Mouse (Mus musculus) liver, adult (tissue): ENCODE results near the gene Daam1.

Experiments
- GATA4 ChIP-seq: IDR thresholded peaks from 2 replicates; pipeline ENCODE4 v1.6.1; 2014; ENCODE audit warnings: mild to moderate bottlenecking, low read length; ENCODE audit not compliant: insufficient replicate concordance

The Daam1 gene

DNA sequence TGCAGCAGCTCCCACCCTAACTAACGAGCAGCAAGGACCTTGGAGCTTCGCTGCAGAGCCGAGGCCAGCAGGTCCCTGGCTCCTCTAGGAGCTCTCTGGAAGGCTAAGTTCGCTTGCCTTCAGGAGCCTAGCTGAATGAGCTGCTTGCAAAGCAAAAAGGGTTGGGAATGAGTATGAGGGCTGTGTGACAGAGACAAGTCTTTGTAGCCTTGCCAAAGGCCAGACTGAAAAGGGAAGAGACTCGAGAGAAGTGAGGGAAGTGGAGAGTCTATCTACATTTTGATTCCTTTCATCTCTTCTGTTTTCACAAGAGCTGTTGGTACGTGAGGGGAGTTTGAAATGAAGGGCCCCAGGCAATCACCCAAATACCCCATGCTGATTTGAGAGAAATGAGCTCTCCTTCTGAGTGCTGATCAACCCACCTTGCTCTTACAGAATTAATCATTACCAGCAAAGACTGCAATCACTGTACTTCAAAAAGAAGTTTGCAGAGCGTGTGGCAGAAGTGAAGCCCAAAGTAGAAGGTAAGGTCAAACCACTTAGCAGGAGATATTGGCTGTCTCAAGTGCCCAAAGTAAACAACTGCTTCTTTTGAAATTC is 145.6 kb downstream of the Daam1 start:
- no peak for TF ChIP-seq GATA4

DNA sequence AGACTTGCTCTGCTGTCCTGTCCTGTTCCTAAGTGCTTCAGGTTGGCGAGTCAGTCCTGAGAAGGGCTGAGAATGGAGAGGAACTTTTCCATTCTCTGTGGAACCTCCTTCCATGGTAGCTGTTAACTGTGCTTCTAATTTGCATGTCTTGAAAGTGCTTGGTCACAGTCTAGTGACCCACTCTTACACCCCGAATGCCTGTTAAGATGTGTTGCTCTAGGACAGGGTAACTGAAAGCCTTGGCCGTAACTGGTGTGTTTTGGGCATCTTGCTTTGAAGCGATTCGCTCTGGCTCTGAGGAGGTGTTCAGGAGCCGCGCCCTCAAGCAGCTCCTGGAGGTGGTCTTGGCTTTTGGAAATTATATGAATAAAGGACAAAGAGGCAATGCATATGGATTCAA is 146.5 kb downstream of the Daam1 start:
- no peak for TF ChIP-seq GATA4

DNA sequence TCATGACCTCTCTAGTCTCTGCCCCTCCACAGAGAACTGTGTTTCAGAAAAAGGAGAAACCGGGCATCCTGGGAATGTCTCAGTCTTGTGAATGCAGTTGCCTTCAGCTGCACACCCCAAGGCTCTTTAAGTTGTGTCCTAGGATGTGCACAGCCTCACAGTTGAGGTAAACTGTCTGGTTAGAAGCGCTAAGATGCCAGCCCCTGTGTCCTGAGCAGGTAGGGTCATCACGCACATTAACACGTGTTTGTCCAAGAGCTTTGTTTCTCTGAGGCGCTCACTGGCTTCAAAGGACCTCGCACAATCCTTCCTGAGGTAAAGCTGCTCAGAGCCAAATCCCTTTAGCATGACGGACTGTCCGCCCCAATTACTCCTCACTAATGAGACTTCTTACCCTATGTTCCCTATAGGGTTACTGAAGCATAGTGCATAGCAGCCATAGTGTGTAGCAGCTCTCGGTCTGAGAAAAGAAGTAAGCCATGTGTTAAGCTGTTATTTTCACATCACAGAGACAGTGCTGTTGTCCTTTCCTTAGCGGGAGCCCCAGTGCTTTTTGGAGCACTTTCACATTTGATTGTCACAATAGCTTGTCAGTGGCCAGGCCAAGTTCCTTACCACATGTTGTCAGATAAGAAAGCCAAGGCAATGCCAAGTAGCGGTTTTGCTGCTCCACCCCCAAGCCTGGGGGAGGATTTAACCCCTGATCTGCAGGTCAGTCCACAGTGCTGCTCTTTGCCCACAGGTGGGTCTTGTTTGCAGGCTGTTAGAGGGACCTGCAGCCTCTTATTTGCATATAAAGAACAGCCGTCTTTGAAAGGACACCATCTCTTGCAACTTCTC is 147.9 kb downstream of the Daam1 start:
- no peak; the same call in 1 of the 2 replicates for TF ChIP-seq GATA4

DNA sequence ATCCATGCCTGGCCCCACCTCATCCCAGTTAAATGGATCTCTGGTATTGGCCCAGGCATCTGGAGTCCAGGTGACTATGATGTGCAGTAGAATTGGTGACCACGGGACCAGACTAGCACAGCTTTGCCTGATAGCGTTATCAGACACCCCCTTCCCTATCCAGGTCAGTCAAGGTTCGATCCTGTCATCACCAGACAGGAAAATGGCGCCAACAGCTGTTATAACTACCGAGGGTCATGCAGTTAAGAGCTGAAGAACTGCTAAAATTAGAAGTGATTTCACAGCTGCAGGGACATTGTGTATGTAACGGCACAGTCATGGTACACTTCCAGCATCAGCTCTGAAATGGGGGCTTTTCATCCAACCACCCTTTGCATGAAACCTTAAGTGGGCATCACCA is 149.3 kb downstream of the Daam1 start:
- TF ChIP-seq GATA4 = no peak

DNA sequence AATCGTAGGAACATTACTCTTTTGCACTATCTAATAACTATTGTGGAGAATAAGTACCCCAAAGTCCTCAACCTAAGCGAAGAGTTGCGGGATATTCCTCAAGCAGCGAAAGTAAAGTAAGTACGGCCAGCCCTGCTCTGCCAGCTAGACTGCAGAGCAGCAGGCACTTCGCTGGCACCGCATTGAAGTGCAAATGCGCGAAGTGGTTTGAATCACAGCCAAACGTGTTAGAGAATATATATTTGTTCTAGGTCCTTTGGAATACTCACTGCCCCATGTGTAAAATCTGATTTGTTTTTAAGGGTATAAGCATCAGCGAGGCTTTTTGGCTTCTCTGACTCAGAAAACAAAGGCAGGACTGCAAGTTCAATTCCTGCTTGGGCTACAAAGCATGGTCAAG is 149.9 kb downstream of the Daam1 start:
- no peak for TF ChIP-seq GATA4

DNA sequence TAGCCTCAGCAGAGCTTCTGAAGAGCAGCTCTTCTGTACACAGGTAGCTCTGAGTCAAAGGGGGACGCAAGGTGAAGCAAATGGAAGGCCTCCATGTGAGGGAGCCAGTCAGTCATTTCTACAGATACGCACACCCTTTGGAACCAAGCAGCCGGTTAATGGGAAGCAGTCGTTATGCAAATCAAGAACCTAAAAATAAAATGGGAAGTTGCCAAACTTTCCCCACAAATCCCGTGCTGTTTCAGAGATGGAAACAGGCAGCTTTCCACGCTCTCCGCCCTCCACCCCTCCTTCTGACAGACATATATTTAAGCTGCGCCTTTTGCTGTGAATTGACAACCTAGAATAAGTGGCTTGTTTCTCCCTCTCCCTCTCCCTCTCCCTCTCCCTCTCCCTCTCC is 150.4 kb downstream of the Daam1 start:
- no peak for TF ChIP-seq GATA4

DNA sequence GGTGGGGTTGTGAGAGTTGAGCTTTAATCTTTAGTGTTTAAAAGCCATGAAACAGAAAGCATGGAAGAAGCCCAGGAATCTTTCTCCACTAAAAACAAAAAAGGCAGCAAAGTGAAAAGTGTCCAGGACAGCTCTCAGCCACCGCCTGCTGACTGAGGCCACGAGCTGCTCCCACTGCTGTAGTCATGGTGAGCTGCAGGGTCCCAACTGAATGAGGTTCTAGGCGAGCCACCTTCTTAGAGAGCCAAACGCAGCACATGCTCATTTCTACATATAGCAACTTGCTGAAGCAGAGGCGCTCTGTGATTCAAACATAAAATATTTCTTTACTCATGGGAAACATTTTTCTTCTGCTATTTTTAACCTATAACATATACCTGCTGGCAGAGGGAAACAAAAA is 150.9 kb downstream of the Daam1 start:
- TF ChIP-seq GATA4 = no peak

DNA sequence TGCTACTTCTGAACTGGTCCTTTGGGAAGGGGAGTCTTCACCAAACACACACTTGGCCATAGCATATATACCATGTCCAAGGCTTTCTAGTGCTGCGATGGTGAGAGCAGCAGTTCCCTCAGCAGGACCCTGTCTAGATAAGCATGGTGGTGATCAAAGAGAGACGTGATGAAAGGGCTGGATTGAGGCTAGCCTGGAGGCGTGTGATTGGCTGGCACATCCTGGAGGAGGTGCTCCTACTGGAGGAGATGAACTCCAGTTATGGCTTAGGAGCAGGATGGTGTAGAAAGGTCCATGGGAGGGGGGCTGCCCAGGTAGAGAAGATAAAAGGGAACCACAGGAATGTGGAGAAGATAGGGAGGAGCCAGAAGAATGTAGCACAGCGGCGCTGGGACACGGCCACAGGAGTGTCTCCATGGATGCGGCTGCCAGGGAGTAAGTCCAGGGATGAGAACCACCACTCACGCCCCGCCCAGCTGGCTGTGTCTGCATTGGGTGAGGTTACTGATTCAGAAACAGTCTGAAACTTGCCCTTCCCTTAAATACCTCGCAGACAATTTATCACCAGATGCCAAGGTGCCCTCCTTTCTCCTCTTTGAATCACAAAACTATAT is 152.3 kb downstream of the Daam1 start:
- TF ChIP-seq GATA4 = no peak

DNA sequence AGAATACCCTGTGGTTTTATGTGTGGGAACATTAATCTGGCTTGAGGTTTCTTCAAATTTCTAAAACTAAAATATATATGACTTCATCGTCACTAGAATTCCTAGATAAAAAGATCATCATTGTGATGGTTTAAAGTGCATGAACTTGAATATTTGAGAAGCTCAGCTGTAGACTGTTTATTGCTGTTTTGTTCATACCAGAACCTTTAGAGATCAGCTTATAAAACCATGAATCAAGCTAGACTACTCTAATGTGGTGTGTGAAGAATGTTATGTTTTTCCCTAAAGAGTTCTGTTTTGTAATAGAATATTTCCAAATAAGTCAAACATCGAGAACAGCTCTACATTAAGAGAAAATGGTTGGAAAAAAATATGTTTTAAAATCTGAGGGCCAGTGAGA is 156.3 kb downstream of the Daam1 start:
- no peak for TF ChIP-seq GATA4

DNA sequence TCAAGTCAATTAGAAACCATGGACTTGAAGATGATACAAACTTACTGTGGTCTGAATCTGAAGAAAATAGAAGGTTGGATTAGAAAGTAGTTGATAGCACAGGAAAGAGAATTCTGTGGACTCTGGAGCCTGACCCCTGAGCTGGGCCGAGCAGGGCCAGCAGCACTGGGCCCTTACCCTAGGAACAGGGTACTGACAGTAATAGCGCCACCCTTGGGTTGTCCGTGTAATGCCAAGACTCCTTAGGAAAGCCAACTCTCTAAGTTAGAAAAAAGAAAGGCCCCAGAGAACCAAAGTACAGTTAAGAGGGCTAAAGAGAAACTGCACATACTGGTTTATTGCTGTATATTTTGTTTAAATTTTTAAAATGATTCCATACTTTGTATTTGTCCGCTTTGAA is 157.0 kb downstream of the Daam1 start:
- no peak for TF ChIP-seq GATA4

DNA sequence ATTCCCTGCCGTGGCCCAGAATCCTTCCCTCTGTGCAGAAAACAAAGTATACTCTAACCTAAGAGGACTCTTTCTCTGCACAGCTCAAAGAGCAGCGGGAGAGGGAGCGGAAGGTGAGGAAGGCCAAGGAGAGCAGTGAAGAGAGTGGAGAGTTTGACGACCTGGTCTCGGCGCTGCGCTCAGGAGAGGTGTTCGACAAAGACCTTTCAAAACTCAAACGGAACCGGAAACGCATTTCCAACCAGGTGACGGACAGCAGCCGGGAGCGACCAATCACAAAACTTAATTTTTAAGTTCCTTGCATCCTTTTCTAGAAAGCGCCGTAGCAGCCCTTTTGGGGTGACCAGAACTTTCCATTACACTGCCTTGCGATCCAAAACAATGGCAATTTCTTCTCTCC is 158.7 kb downstream of the Daam1 start:
- TF ChIP-seq GATA4 = no peak

DNA sequence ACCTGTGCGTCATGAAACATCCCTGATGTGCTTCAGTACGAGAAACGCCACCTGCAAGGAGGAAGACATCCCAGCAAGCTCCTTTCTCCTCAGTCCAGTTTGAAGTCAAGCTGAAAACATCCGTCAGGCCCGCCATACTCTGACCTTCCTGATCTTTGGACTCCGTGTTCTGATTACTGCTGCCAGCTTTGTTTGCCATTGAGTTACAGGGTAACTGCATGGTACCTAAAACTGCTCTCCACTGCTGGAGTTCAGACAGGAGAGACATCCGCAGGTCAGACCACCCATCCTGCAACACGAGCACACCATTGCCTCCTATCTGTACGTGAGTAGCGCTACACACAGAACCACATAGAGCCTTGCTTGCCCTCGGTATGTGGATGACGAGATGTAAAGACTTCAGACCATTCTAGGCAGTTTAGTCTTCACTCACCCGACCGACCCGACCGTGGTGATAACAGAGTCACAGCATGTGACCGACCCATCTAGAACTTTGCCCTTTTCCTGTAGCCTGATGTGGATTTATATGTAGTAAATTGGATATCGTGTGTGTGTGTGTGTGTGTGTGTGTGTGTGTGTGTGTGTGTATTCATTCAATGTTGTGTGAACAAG is 161.8 kb downstream of the Daam1 start:
- TF ChIP-seq GATA4 = no peak

DNA sequence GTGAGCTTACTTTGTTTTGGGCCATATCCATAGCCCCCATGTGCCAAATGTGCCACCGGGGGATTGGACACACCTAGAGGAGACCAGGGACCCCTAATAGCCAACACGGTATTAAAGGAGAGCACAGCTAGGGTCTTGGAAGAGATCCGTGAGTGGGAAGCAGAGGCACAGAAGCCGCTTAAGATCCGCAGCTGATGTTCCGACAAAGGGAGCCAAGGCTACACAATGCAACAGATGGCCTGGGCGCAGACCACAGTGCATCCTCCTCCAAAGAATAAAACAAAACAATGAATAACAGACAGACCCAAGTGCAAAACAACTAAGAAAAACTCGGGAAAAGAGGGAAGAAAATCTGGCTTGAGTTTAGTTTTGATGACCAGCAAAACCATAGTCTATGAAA is 165.0 kb downstream of the Daam1 start:
- TF ChIP-seq GATA4 = no peak

DNA sequence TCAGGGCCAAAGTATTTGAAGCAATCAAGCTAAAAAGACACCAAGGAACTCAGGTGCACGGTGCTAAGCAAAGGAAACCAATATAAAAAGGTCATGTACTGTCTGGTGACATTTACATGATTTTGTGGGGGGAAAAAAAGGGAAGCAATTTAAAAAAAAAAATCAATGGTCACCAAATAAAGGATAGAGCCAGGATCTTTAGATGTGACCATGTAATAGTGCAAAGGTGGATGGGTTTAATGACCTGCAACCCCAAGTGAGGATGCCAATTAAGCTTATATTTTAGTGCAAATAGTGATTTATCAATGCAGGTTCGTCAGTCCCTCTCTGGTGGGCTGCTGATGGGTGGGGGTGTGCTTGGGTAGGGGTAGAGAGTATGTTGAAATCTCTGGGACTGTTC is 166.0 kb downstream of the Daam1 start:
- TF ChIP-seq GATA4 = no peak

DNA sequence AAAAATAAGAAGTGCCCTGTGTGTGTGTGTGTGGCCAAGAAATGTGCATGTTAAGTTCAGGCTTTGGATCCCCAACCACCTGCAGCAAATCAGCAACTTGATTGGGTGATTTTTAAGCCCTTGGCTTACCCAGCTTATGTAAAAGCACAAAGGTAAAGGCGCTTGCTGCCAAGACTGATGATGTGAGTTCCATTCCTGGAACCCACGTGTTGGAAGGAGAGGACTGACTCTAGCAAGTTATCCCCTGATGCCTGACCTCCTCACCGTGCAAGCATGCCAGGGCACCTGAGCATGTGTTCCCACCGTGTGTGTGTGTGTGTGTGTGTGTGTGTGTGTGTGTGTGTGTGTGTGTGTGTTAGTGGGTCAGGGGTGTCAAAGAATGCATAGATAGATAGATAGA is 166.5 kb downstream of the Daam1 start:
- TF ChIP-seq GATA4 = 0 out of 2 replicates have a peak, but pooled peaks have one; percentile 27

DNA sequence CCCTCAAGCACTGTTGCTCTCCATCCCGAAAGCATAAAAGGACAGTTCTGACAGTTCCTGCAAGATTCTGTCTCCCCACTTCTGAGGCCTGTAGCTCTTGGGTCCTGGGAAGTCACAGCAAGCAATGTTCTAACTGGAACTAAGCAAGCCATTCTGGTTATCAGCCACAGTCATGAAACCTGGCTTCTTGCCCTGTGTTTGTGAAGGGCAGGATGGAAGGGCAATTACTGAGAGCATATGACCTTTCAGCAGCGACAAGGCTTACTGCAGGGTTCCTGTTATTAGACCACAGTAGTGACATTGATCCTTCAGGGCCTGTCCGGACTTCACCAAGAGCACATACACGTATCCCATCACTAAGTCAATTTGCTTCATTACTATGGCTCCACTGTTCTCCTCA is 167.8 kb downstream of the Daam1 start:
- TF ChIP-seq GATA4 = peak; percentile 97
